Mouse (Mus musculus) E14TG2a.4 (cell line): Measurements from ENCODE around the gene Ube2d1.

Source experiments
- CTCF ChIP-seq: conservative IDR thresholded peaks from 2 replicates; pipeline ENCODE4 v1.5.1; 2014; ENCODE audit warnings: low read length
- POU5F1 ChIP-seq: IDR thresholded peaks from 2 replicates; pipeline ENCODE4 v1.6.1; 2014; ENCODE audit warnings: low read length, borderline replicate concordance

GRCm38 (mm10) chr10:71316497-71316896 is 31.4 kb upstream of the Ube2d1 start:
- TF ChIP-seq POU5F1: no peak
- no peak for TF ChIP-seq CTCF
